Mouse (Mus musculus): ENCODE data around the gene Axin2.
"Not testable (repeated sequence)": the region's sequence is repeated elsewhere in the genome, so short reads cannot be mapped to it uniquely, and the experiment has no call there.

Axin2 gene

DNA sequence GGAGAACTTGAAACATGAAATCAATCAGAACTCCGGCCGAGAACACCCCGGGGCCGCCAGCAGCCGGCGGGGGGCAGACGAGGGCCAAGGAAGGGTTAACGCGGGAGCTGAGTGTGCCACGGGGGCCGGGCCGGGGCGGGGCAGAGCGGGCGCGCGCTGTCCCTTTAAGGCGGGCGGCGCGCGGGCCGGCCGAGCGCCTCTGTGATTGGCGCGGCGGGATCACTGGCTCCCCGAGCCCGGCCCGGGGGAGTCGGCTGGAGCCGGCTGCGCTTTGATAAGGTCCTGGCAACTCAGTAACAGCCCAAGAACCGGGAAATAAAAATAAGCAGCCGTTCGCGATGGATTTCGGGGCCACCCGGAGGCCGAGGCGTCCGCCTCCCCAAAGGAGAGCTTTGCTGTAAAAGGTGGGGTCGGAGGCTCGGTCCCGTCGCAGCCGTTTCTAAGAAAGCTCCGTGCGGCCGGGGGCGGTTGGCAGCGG lies at the start of gene Axin2:
TSS of gene Axin2 (plus strand) at position 192 of the 478 bp plus-strand sequence.
- peak; percentile 29 for DNase-seq (ENCODE audit: low spot score)

DNA sequence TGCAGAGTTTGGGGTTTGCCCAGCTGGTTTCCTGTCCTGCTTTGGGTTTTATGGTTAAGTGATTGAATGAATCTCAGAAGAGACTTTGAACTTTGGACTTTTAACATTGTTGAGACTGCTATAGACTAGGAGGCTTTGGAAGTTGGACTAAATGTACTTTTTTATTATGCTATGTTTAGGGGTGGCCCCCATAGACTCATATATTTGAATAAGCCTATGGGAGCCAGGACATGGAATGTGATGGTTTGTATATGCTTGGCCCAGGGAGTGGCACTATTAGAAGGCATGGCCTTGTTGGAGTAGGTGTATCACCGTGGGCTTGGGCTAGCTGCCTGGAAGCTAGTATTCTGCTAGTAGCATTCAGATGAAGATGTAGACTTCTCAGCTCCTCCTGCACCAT lies 48.9 kb upstream of the Axin2 start:
- not testable (repeated sequence) for DNase-seq (ENCODE audit: low spot score)

DNA sequence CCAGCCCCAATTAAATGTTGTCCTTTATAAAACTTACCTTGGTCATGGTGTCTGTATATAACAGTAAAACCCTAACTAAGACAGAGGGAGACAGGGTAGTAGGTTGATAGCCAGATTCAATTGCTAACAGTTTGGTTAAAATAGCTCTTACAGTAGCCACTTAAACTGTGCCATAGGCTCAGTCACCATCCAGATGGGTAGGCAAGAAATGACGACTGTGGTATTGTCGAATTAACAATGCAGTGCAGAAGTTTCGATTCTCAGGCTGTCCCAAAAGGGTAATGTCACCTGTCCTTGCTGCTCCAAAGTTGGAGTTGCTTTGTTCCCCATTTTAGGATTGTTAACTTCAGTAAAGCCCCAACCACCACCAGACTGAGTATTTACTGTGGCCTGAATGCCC lies 48.4 kb upstream of the Axin2 start:
- no peak for DNase-seq (ENCODE audit: low spot score)

DNA sequence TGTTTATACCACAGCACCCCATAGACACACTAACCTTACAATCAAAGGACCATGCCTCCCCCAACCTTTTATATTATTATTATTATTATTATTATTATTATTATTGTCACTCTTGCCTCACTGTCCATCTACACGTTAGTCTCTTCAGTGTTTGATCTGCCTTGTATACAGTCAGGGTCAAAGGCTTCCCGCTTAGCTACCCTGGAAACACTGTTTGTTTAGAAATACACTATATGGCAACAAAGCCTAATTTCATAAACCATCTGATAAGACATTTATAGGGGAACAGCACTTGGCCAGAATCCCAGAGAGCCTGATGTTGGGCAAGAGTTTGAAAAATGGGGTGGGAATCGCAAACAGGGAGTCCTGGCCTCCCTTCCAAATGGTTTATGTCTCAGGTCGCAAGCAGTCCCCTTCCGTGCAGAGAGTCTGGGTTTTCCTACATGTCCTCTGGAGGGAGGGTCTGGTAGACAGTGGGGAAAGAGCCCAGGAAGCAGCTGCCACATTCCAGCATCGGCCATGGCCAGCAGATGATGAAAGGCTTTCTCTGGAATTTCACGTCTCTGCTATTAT lies 43.4 kb upstream of the Axin2 start:
- no peak for DNase-seq (ENCODE audit: low spot score)

DNA sequence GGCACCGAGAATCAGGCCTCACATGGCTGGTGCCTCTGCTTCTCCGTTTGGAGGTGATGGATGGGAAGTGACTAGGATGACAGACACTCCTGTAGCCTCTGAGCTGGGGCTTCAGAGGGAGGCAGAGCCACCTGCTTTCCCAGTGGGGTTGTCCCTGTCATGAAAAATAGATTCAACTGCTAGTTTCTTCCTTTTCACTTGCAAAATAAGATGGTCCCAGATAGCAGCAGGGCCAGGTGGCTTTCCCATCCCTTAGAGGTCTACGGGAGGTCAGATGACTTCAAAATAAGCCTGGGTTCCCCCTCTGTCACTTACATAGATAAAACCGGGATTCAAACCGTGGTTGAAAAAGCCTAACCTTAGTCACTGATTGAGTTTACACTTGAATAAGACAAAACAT lies 42.6 kb upstream of the Axin2 start:
- no peak for DNase-seq (ENCODE audit: low spot score)

DNA sequence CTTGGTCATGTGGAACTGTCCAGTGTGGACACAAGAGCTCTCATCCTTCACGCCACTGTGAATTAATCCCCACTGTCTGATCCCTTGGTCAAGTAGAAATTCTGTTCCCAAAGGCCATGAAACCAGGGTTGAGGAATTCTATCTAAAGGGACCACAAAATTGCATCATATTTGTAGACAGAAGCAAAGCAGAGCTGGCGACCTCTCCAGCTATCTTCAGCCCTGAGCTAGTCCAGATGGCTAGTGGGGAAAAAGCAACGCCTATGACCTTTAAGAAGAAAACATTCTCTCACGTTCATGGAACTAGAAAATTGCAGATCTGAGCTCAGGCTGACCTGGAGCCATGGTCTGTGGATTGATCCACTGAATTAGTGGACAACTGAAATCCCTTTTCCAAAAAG lies 39.6 kb upstream of the Axin2 start:
- DNase-seq (ENCODE audit: low spot score): no peak

DNA sequence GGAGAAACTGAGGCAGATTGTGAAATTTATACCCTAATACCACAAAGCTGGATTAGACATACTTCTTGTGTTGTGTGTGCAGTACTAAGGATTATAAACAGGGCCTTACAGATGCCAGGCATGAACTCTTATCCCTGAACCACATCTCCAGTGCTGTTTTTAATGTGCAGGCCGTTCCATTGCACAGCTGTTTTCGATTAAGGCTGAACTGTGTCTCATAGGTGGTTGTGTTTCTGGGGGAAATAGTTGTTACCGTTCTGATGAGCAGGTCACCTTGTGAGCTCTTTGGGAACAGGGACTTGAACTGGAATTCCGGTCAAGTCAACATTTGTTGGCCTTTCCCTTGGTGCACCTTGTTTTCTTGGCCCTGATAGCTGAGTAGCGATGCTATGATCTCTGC lies 38.5 kb upstream of the Axin2 start:
- DNase-seq (ENCODE audit: low spot score): no peak

DNA sequence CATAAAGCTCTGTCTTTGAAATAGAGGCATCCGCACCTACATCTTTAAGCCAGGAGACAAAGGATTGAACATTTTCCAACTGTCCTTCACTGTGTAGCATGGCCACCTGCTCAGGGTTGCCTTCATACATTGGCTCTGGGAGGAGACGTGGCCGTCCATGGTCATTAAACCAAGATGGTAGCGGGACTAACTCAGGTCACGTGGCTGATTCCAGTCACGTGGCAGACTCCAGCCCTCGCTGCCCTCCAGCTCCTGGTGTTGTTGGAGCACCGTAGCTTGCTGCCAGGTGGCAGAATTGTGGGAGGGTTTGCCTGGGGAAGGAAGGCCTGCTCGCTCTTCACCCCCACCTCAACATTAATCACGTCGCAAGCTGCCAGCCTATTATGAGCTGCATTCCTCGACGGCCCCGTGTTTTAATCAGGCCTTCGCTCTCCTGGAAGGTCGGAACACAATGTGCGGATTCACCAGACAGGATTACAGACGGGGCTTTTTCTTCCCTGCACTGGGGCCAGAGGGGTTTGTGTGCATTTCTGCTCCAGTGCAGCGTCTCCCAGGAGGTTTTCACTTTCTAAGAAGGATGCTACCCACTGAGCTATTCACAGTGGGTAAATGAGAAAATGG lies 34.8 kb upstream of the Axin2 start:
- no peak for DNase-seq (ENCODE audit: low spot score)

DNA sequence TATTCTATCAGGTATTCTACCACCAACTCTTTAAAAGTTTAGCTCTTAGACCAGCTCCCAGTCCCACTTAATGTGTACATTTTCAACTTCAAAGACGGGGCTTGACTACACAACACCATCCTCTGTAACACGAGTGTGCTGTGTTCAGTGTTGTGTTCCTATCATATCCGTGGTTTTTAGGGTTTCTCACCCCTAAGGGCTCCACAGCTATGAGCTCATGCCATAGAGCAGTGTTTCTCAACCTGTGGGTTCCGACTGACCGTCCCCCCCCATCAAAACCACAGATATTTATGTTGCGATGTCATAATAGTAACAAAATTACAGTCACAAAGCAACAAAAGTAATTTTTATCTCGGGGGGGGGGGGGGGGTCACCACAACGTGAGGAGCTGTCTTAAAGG lies 34.1 kb upstream of the Axin2 start:
- DNase-seq (ENCODE audit: low spot score): no peak

DNA sequence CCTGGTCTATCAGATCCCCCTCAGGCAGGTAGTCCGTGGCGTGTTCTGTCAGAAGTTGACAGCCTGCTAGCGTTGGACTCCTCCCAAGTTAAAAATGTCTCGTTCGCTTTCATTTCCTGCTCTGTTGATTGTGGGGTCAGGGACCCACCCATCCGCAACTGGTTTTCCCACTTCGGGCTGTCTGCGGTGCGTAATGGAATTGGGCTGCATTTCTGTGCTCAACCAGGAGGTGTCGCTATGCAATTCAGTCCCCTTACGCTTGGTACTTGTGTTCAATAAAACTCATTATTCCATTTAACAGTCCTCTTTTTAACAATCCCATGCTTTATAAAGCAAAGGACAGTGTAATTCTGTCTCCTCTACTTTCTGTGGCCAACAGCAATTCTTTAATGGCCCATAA lies 31.0 kb upstream of the Axin2 start:
- peak; percentile 7 for DNase-seq (ENCODE audit: low spot score)

DNA sequence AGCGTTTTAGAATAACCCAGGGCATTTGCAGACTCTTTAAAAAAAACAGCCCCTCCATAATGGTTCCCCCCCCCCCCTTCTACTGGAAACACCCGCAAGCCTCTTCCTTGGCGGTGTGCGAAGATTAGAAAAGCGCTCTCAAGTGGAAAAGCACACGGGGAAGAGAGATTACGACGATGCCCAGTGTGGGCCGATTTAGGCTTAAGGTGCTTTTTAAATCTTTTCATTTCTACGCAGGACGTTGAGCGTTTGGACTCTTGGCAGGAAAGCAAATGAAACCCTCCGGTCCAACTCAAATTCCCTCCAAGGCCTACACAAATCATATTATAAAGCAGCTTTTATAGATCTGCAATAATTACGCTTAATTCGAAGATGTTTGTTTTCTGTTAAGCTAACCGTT lies 29.6 kb upstream of the Axin2 start:
- no peak for DNase-seq (ENCODE audit: low spot score)

DNA sequence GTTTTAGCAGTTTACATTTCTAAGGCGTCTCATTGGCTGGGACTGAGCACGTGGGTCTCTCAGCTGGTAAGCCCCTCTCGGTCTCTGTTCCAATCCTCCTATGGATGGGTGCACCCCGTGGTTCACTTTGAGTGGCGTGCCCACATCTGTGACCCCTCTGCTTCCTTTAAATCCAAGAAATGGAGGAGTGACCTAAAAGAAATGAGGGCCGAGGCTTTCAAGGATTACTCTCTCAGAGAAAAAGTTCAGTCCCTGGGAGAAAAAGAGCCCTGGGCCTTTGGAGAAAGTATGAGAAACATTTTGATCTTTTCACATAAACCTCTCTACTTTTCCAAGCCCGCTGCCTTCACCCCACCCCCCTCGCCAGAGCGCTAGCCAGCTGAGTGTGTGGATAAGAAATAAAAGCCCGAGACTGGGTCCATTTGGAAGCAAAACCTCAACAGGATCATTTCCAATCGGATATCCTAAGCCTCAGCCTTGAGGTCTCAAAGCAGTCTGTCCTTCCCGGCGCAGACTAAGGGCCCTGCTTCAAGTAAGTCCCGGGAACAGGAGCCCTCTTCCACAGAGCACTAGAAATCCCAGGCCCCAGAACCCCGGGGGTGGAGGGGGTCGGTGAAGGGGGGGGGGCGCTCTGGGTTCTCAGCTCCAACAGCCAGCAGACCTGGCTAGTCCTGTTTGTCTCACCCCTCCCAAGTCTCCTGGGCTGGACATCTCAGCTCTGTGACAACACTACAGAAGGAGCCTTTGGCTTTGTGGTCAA lies 28.9 kb upstream of the Axin2 start:
- DNase-seq (ENCODE audit: low spot score): no peak

DNA sequence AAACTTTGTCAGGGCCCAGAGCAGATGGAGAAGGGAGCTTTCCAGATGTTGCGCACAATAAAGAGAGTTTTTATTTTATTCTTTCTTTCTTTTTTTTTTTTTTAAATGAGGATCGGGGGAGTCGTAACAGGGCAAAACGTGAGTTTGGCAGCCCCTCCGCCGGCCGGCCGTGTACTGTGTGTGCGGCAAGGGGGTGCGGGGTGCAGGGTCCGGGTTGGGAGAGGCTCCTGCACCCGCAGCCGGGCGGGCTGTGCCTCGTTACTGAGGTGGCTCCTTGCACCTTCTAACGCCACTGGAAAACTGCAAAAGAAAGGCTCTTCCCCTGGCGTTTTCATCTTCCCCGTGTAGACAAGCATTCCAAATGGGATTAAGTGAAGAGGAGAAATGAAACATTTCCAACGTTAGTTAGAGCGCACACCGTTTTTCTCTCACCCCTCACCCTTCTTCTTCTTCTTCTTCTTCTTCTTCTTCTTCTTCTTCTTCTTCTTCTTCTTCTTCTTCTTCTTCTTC lies 28.2 kb upstream of the Axin2 start:
- DNase-seq (ENCODE audit: low spot score): no peak

DNA sequence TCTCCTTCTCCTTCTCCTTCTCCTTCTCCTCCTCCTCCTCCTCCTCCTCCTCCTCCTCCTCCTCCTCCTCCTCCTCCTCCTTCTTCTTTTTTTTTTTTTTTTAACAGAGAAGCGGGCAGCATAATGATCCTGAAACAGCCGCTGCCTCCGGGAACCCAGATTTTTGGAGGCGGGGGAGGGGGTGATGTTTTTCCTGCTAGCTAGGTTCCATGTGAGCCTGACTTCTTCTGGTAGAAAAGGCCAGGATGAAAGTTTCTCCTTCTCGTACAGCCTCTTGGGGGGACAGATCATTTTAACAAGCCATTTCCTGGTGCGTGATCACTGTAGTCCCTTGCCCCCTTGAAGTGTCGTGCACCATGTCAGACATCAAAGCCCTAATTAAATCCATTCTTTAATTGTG lies 27.7 kb upstream of the Axin2 start:
- no peak for DNase-seq (ENCODE audit: low spot score)

DNA sequence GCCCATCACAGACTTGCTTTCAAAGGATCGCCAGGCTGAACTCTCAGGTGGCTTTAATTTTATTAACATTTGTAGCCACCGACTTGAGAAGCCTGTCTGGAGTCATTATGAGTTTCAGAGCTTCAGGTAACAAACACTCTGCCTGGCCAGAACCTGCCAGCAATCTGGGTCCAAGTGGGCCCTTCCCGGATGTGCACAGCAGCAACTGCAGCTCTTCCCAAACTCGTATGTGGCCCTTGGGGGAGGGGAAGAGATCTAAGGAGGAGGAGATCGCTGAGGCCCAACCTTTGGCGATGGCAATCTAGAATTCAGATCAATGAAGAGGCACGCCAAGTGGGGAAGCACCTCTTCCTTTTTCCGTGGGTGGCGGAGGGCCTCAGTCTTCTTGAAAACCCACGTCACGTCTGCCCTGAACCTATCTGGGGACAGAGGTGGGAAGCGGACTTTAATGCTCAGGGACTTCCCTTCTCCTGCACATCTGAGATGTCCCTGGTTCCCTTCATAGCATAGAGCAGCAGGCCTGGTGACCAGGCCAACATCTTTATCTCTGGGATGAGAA lies 26.8 kb upstream of the Axin2 start:
- no peak for DNase-seq (ENCODE audit: low spot score)

DNA sequence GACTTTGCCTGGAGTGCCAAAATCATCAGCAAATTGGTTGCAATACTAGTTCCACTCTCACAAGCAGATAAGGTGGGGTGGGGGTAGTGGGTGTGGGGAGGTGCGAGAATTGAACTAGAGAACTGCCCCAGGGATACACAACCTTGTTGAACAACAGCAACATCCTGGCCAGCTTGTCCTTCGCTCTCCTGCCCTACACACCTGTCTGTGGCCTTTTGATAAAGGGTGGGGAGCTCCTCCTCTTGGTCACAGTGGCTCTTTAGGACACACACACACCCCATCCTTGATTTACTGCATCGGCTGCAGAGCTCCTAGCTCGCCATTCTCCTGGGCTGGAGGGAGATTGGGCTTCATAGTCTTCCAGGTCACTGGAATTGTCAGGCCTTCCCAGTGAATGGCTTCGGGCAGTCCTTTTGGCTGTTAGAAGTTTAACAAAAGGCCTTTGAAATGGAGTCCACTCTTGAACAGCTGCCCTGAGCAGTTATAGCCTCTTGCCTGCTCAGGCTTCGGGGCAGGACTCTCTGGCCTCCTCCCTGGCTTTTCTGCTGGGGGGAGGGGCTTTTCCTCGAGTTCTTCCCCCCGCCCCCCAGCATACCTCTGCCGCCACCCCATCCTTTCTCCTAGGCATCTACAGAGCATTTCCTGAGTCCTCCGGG lies 26.2 kb upstream of the Axin2 start:
- no peak for DNase-seq (ENCODE audit: low spot score)

DNA sequence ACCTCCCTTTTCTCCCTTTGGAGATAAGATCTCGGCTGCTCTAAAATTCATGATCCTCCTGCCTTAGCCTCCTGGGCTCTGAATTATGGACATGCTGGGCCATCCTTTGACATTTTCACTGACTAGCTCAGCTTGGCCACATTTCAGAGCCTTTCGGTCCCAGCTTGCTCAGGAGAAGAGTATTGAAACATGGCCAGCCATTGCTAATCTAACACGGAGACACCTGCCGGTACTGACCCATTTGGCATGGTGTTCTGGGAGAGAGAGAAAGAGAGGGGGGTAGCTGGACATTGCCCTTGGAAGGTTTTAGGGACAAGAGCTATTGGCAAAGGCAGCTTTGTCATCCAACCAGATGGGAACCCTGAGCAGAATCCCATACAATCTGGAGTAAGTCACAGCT lies 23.1 kb upstream of the Axin2 start:
- no peak for DNase-seq (ENCODE audit: low spot score)

DNA sequence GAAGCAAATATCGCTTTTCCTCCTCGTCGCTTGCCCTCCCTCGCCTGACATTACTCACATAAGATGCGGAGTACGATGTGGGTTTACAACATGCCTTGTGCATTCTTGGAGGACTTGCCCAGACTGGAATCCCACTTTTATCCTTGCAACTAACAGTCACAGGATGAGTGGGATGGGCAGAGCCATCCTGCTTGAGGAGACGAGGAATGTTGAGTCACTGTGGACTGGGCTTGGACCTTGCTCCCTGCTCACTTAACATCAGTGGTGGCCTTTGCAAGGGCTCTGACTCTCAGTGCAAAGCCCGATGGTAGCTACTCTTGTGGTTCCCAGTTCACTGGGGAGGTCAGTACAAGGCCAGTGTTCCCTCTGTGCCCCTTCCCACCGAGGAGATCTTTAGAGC lies 22.1 kb upstream of the Axin2 start:
- no peak for DNase-seq (ENCODE audit: low spot score)

DNA sequence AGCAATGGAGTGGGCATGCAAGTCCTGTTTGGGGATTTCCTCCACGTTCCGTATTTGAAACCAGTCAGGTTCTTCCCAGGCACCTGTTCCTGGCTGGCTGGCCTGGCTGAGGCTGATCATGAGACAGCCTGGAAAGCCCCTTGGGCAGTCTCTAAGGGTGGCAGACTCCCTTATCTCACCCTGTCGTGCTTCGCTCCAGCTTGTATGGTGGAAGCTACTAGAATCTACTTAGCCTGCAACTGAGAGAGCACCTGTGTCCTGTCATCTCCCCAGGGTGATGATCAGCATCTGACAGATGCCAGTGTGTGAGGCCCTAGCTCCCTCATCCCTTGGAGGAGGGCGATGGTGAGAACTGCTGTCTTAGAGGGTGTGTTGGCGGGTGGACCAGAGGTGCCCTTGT lies 21.7 kb upstream of the Axin2 start:
- no peak for DNase-seq (ENCODE audit: low spot score)

DNA sequence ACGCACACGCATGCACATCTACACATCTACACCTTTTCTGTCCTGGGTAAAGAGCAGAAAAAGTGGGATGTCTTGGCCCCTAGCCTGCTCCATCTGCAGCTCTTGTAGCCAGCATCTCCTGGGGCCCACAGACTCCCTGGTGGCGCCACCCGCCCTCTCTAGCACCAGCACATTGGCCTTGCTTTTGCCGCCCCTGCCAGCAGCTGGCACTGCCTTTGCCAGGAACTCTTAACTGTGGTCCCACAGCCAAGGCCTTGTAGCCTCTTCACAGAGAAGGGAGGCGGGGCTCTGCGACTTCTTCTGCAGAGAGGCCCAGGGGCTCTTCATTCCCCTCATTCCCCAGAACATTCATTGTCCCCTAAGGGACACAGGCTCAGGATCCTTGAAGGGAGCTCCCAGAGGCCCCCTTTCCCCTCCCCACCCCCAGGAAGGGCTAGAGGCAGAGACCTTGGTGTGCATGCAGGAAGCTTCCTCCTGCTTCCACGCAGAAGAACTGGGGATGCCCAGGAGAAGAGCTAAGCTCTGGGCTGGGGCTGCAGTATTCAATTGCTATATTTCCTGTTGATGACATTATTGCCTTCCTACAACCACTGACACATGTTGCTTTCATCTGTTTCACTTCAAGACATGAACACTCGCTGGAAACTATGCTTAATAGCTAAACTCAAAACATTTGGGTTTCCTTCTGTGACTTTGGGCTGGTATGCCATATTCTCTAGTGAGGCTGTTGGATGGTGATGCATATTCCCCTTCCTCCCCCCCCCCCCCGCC lies 19.2 kb upstream of the Axin2 start:
- DNase-seq (ENCODE audit: low spot score): no peak

DNA sequence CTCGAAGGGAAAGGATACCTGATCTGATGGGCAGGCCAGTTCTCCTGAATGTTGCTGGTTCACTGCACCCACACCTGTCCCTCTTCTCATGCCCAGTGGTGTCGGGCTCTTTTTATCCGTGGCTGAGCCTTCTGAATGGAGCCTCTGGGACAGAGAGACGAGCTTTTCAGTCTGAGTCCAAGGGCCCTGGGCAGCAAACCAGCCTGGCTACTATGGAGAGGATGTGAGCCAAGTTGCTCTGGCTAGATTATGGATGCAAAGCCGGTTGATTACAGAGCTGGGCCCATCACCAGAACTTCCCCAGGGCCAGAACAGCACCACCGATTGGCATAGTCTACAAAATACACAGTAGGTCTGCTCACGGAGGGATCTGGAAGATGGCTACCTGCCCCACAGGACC lies 18.5 kb upstream of the Axin2 start:
- DNase-seq (ENCODE audit: low spot score): no peak

DNA sequence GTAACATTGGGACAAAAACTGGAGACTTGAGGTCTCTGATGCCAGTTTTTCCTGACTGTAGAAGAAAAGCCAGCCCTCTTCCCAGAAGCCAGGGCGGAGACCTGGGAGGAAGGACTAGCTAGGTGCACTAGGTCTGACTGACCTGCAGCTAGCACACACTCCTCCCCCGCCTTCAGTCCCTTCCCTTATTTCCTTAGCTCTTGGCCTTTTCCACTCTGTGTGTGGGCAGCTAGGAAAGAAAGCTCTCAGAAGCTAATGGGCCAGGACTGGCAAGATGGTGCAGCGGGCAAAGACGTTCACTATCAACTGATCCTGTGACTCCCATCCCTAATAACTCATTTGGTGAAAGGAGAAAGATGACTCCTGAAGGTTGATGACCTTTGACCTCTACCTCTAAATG lies 17.8 kb upstream of the Axin2 start:
- no peak for DNase-seq (ENCODE audit: low spot score)
